Mouse (Mus musculus) heart, adult 8-10 months (tissue): ENCODE results near the gene Dclk2. TPM values are rescaled to one million over a fixed set of nuclear protein-coding genes. Genes with fewer than 3 reads are reported as not detected.

Experiments used
- DNase-seq: peaks from one replicate; pipeline ENCODE4 v3.0.0; 2022; ENCODE audit warnings: low spot score
- total RNA-seq, 4 experiments: library from RNA; stranded (reverse); gene quantifications; 2 replicates each; pipeline ENCODE4 v1.2.4; 2022

The Dclk2 gene
- total RNA-seq, 4 experiments from 2014 or later: 0.84 to 1.7 (median 1.3) TPM

DNA sequence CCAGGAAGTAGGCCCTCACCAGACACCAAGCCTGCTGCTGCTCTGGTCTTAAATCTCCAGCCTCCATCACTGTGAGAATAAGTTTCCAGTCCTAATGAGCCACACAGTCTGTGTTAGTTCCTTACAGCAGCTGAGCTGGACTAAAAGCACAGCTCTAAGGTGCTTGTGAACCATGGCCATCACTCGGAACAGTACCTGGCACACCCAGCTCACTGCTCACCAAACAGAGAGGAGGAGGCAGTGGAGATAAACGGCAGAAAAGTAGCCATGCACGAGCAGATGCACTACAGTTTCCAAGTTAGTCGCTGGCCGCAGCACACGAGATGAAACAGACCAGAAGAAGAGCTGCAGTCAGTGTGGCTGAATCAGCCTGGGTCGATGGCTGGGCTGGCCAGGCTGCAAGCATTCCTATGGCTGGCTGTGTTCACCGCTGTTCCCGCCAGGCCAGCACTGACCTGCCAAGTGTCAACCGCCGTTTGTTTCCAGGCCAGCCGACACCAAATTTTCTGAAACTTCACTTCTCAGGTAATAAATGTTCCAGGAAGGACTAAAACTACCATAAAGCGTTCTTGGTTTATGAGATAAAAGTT lies 122.7 kb downstream of the Dclk2 start:
- DNase-seq: no peak

GRCm38 (mm10) chr3:86796716-86797115 lies 123.9 kb downstream of the Dclk2 start:
- no peak for DNase-seq

GRCm38 (mm10) chr3:86793720-86794191 lies 126.9 kb downstream of the Dclk2 start:
- DNase-seq: peak; percentile 73

GRCm38 (mm10) chr3:86793264-86793663 lies 127.4 kb downstream of the Dclk2 start:
- DNase-seq: no peak

- peak; percentile 19 for DNase-seq
Observed at GRCm38 (mm10) chr3:86789752-86790151, 130.9 kb downstream of the Dclk2 start.

DNA sequence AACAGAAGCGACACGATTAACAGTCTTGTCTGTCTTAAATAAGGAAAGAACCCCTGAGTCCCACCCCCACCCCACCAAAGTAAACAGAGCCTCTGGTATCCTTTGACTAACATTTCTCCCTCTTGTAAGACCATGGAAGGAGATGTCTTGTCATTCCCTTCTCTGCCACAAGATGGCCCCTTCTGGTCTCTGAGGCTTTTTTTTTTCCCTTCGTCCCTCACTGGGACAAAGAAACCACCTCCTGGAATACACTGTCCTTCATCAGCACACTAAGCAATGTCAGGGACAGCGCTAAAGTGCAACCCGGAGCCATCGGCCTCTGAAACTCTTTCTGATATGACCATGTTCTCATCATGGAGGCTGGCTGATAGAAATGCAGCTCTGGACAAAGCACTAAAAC lies 131.9 kb downstream of the Dclk2 start:
- DNase-seq: peak; percentile 72

GRCm38 (mm10) chr3:86787423-86788123 lies 133.1 kb downstream of the Dclk2 start:
- no peak for DNase-seq

GRCm38 (mm10) chr3:86786845-86787351 lies 133.8 kb downstream of the Dclk2 start:
- peak; percentile 65 for DNase-seq

- no peak for DNase-seq
Observed at GRCm38 (mm10) chr3:86786280-86786679, 134.4 kb downstream of the Dclk2 start.

DNA sequence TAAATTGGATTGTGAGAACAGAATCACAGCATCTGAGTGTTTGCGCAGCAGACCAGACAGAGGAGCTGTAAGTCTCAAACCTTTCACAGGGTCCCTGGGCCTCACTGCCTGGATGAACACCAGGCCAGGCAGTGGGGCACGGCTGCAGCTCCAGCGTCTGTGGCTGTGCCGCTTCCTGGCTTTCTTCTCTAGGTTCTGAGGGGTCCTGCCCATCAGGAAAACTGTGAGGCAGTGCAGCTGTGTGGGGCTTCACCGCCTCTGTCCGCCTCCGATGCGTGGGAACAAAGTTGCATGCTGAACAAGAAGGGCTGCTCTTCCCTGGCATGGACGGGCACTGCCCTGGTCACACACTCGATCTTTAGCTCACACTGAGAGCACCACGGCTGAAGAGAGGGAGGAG lies 135.7 kb downstream of the Dclk2 start:
- DNase-seq: no peak

GRCm38 (mm10) chr3:86784051-86784450 lies 136.6 kb downstream of the Dclk2 start:
- no peak for DNase-seq

DNA sequence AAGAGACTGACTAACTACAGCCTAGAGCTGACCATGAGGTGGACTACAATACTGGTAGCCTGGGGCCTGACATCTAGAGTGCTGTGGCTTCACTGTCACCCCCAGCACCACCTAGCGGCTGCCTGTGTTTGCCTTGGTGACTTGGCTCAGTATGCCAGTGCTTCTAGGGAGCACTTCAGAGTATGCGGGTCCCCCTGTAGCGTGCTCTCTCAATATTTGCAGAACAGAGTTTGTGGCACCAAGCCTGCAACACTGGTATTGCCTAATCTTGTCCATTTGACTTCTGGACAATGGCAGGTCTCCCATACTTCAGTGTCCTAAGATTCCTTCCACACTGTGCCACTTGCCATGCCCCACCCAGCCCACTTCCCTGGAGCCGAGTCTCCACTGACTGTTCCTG lies 140.9 kb downstream of the Dclk2 start:
- DNase-seq: no peak

GRCm38 (mm10) chr3:86775444-86775828 lies 145.2 kb downstream of the Dclk2 start:
- no peak for DNase-seq

DNA sequence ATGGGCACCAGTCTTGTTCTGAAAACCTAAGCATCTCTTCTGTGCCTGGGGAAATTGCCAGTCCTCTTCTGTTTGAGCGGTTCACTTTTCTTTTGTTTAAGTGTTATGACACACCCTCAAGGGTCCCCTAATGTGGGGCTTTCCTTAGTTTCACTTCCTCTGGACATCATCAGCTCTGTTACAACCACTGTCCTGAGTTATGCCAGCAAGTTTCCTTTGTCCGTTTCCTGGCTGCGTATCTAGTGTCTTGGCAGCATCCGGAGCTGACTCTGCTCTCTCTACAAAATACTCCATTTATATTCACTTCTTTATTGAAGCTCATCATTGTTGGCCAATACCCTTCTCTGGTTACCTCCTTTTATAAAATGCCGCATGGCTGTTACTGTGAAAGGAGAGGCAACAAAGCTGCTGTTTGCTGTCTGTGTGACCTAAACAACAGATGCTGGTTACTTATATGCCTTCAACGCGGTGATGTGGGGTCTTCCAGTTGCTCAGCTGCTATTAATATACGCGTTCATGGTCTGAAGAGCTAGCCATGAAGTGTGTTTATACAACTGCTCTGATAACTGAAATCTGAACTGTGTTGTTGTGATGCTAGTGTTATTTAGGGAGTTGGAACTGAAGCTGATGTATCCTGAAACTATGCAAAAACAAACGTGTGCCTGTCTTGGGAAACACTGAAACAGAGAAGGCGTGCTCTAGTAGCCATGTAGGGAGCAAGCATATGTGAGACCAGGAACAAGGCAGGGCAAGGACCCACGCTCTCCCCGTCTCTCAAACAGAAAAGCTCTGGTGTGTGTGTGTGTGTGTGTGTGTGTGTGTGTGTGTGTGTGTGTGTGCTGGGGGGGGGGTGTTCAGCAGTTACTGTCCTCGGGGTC lies 145.8 kb downstream of the Dclk2 start:
- DNase-seq: peak; percentile 29

DNA sequence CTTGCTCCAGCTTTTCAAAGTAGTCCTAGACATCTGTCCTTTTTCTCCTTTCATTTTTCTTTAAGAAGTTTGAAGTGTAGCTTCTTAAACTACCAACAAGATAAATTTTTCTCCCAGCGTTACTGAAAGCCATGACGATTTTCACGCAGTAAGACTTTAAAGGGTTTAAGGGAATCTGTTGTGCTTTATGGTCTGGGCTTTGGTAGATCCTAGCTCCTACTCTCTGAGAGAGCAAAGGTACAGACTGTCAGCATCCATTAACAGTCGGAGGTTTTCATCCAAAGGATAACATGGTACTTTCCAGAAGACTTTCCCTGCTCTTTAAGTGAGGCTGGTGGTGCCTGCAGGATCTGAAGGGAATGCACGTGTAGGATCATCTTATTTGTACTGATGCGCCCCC lies 151.7 kb downstream of the Dclk2 start:
- DNase-seq: no peak

DNA sequence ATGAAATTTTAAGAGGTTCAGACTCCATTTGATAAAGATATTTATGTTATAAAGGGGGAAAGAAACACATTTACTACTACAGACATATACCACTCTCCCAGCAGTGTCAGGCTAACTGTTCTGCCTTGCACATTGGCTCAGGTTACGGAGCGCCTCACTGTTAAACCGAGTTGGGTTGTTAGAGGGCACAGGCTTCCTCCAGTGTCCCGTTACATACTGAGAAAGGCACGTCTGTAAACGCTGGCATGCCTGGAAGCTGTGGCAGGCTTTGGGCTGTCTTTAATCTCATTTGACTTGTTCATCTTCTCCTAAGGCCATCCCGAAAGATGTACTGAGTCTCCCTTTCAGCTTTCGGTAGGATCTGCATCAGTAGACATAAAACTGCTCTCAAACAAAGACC lies 152.1 kb downstream of the Dclk2 start:
- no peak for DNase-seq

GRCm38 (mm10) chr3:86762456-86762855 lies 158.2 kb downstream of the Dclk2 start:
- DNase-seq: no peak

DNA sequence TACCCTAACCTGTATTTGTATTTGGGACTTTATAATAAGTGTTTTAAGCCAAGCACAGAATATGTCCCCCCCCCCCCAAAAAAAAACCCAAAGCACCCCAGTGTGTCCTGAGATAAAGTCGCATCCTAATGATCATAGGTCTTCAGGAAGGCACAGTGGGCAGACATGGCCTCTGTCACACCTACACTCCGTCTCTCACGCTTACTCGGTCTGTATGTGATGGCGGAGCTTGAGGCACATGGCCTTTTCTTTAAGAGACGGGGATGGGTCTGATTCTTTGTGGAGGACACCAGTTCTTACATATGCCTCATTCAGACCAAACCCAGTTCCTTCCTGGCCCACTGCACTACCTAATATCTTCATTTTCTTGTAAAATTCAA lies 158.6 kb downstream of the Dclk2 start:
- no peak for DNase-seq

- peak; percentile 62 for DNase-seq
Observed at GRCm38 (mm10) chr3:86761095-86762035, 159.3 kb downstream of the Dclk2 start.

DNA sequence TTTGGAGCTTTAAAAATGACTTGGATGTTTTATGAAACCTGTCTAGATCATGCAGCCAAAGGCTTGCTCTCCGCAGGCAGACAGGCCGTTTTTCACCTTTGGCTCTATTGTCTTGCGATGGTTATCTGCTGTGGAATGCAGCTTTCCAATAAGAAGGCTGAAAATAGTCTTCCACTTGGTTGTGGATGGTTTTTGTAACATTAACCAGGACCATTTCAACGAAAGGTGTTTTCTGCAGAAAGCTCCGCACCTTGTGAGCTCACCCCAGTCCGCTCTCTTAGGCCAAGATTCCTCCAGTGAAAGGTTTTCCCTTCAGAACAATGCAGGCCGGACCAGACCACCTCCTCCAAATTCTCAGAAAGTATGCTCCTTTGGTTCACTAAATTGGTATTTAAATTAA lies 160.2 kb downstream of the Dclk2 start:
- no peak for DNase-seq

DNA sequence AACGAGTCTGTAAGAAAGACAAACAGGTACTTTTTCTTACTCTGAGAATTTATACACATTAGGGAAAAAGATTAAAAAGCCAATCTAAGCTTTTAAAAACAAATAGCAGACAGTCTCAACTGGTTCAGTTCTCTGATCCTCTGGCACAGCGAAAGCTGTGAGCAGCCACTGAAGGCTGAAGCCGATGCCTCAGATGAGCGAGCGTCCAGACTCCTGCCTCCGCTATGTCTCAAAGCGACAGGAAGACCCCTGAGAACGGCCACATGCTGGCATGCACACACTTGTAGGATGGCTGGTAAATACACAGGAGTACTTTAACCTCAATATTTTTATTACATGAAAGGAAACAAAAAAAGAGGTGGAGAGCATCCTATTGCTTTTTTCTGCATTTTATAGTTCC lies 160.8 kb downstream of the Dclk2 start:
- no peak for DNase-seq
